Mouse (Mus musculus): ENCODE measurements at regions not wholly inside any gene's neighbourhood (a gene's known extent, or its start where the extent isn't known, plus 50 kb on each side); places are given as distances from the start of the nearest gene placed in this dataset.

DNA sequence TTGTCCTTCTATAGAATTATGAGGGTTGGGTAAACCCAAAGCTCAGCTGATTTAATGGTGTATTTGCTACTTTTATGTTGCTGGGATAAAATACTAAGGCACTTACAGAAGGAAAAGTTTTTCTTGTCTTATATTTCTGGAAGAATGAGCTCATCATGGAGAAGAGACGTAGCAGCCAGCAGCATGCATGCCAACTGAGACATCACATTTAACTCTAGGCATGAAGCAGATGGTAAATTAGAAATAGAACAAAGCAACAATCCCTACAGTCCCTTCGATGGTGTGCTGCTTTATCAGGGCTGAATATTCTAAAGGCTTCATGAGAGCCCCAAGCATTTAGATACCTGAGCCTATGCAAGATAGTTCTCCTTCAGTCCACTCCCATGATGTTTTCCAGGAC, 1492.0 kb upstream of the Zeb2 start:
- no peak for TF ChIP-seq POLR2A (IDR thresholded peaks at IDR 0.05; ENCODE audit: insufficient read length, low read depth)
- TF ChIP-seq USF1 (IDR thresholded peaks at IDR 0.05; ENCODE audit: low read depth), result no peak
- no peak for TF ChIP-seq MAX (IDR thresholded peaks at IDR 0.05; ENCODE audit: low read depth)
- TF ChIP-seq POLR2AphosphoS2 (IDR thresholded peaks at IDR 0.05; ENCODE audit: insufficient read length, low read depth), result no peak
- no peak for TF ChIP-seq CEBPB (IDR thresholded peaks at IDR 0.05; ENCODE audit: insufficient read depth, poor library complexity, severe bottlenecking)
- no peak for TF ChIP-seq MYOD1 (IDR thresholded peaks at IDR 0.05; ENCODE audit: control insufficient read depth in 1 of 3, insufficient read length in 2 of 3, low read depth in 2 of 3)
- no peak for TF ChIP-seq E2F4 (IDR thresholded peaks at IDR 0.05; ENCODE audit: insufficient read depth)
- no peak for TF ChIP-seq TCF3 (IDR thresholded peaks at IDR 0.05; ENCODE audit: insufficient read length, low read depth)
- TF ChIP-seq TCF12 (IDR thresholded peaks at IDR 0.05; ENCODE audit: insufficient read depth, poor library complexity, severe bottlenecking), result no peak
